Mouse (Mus musculus) thymus, postnatal 36 days (tissue): Measurements from ENCODE around the gene Crybg1.

ENCODE experiments used
- DNase-seq, 2 experiments: peaks; one replicate each; pipeline ENCODE4 v3.0.0; 2022; ENCODE audit warnings: mixed read lengths in 2 of 2

The Crybg1 gene

DNA sequence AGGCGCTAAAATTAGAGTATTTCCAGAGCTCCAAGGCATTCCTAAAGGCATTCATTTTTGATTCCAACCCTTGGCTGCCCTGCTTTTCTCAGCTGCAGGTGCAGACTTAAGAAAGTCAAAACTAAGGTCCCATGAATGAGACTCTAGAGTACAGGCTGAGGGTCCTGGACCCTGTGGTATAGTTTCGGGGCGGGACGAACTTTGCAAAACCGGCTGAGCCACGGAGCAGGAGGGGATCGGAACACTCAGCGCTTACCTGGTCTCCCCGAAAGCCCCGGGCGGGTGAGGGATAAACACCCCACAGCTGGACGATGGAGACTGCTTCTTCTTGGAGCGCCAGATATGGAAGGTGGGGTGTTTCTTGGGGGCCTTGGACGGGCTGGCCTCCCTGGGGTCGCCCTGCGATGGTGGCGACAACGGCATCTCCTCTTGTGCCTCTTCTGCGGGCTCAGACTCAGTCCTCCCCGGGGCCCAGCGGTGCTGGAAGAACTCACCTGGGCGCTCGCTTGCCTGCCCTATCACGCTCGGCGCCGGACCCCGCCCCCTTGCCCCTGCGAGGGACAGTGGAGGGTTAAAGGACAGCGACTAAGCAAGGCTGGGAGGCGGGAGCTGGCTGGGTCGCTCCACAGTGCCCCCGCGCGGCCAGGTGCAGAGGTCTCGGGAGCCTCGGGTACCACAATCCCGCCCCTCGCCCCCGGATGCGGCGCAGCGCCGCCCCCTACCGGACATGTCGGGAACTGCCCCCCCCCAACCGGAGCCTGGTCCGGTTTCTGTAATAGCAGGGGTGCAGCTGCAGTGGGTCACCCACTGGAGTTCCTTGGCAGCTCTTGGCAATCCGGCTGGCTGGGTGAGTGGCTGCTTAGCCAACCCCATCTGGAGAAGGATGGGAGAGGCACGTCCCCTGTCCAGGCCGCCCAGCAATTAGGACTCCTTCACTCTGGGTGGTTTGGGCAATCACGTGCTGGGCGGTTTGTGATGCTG is at the start of gene Crybg1:
Crybg1 (minus strand) TSS at position 517 of the 981 bp plus-strand sequence.
- peak; percentile 64 to 68 for DNase-seq

DNA sequence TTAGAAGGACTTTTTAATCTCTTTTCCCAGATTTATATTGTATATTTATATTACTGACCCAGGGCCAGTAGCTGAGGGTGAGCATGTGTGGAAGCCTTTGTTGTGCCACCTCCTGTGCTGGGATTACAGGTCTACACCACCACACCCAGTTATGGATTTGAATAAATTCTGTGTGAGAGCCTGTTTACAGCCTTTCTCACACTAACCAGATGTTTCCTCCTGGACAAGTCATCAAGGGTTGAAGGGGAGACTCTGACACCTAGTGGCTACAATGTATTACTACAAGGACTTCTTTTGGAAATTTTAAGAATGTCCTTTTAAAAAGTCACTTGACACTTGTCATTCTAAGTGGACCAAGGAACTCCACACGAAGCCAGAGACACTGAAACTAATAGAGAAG is 28.7 kb upstream of the Crybg1 start:
- DNase-seq = no peak

DNA sequence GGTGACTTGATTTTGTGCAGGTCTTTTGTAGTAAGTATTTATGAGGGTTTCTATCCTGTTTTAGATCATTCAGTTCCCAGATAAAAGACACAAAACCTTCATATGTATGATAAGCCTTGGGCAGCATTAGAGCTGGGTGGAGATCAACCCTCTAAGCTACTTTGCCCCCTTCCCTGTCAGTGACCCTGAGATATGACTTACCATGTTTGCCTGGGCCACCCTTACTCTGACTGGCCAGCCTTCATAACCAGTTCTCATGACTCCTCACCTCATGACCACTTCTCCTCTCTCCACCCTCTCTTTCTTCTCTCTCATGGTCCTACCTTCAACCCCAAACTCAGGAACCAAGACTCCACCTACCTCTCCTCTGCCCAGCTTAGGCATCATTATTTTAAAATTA is 27.9 kb upstream of the Crybg1 start:
- no peak for DNase-seq

- DNase-seq = no peak
Observed at GRCm38 (mm10) chr10:44176120-44176519, 27.5 kb upstream of the Crybg1 start.

DNA sequence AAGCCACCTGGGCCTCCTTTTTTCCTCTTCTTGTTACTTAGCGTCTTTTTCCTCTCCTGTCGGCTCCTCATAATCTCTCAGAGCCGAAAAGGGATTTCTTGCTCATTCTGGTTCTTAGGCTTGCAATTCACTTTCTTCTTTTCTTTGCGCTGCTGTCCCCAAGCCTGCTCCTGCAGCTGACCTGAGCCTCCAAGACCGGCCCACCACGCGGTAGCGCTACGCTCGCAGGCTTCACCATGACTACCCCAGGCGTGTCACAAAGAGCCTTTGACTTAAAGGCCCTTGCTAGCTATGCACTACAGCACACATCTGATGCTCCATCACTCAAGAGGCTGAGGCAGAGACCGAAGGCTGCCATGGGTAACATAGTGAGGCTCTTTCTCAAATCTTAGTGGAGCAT is 21.5 kb upstream of the Crybg1 start:
- no peak for DNase-seq

DNA sequence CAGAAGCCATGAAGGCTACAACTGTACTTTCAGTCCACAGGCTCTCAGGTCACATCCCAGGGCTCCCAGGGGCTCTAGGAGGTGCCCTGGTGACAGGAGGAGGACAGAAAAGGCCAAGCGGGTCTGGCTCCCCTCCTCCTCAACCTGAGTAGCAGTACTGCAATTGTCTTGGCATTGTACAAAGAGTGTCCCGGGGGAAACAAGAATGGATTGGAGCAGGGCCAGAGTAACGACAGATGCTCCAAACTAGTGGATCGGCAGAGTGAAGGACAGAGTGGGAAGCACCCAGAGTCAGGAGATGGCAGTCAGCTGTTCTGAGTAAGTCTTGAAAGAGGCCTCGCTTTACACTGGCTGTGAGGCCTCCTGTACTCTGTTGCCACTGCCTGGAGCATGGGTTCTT is 18.4 kb upstream of the Crybg1 start:
- DNase-seq = no peak

GRCm38 (mm10) chr10:44164258-44164975 is 15.8 kb upstream of the Crybg1 start:
- no peak for DNase-seq

- DNase-seq = no peak
Observed at GRCm38 (mm10) chr10:44163028-44163427, 14.4 kb upstream of the Crybg1 start.

GRCm38 (mm10) chr10:44160150-44160549 is 11.5 kb upstream of the Crybg1 start:
- no peak for DNase-seq

DNA sequence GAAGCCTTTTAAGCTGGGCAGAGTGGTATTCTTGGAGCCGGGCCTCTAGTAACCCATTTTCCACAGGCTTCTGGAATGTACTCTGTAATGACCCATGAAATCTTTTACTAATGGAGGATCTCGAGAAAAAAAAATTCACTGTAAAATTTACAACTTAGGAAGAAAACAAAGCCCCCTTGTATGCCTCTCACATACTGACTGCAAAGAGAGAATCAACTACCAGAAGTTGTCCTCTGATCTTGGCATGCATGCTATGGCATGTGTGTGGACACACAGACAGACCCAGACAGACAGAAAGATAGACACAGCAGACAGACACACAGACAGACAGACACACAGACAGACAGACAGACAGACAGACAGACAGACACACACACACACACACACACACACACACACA is 8.8 kb upstream of the Crybg1 start:
- no peak for DNase-seq

- DNase-seq = no peak
Observed at GRCm38 (mm10) chr10:44150501-44150900, 1.8 kb upstream of the Crybg1 start.

GRCm38 (mm10) chr10:44143401-44143800 is 5.3 kb downstream of the Crybg1 start:
- no peak for DNase-seq

DNA sequence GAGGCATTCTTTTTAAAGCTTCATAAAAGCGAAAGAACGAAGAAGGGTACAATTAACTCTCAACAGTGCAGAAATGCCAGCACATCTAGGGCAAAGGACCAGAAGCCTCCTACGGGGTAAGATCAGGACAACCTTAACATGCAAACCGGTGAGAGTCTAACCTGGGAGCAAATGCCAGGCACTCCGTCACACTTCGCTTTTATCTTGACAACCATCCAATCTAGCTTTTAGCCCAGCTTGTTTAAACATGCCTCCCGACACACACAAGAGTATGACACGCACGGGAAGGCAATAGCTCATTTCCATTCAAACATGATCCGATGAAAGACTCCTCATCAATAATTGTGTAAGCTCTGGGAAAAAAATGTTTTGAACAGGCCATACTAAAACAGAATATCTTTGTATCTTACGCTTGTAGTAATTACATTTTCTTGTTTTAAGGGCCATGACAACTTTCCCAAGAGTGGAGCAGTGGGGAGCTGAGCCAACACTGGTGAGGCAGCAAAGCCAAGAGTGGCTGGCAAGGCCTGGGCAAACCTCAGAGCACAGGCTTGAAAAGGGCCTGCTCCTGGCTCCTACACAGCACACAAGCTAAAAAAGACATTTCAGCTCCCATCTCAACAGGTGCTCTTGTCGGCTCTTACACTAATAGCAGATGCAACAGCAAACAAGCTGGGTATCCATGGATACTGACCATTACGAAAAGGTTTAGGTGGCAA is 10.4 kb downstream of the Crybg1 start:
- no peak for DNase-seq

GRCm38 (mm10) chr10:44126047-44126446 is 22.6 kb downstream of the Crybg1 start:
- DNase-seq = no peak

- DNase-seq = no peak
Observed at GRCm38 (mm10) chr10:44124400-44124933, 24.2 kb downstream of the Crybg1 start.

- no peak for DNase-seq
Observed at GRCm38 (mm10) chr10:44118616-44119015, 30.0 kb downstream of the Crybg1 start.

DNA sequence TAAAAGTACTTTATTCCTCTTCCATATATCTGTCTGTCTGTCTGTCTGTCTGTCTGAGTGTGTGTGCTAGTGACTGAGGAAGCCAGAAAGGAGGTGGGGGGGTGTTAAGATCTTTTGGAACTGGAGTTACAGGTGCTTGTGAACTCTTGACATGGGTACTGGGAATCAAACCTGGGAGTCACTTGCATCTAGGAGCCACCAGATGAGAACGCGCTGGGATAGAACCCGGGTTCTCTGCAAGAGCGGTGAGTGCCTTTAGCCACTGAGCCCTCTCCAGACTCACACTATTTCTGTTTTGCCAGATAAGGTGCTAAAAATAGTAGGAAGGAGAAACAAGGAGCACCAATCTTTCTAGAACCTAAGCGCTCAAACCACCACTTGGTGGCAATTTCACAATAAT is 31.9 kb downstream of the Crybg1 start:
- DNase-seq = no peak

DNA sequence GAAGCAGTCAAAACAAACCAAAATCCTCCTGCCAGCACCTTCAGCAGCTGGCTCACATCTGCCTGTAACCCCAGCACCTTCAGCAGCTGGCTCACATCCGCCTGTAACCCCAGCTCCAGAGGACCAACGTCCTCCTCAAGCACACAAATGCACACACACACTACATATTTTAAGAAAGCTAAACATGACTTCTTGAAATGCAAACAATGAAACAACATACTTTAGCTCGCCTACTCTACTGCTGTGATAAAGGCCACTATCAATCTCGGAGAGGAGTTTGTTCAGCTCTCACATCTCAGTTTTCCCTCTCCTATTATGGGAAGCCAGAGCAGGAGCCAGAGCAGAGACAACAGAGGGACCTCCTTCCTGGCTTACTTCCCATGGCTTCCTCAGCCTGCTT is 34.0 kb downstream of the Crybg1 start:
- DNase-seq = no peak

GRCm38 (mm10) chr10:44112005-44112675 is 36.5 kb downstream of the Crybg1 start:
- DNase-seq = no peak

- no peak for DNase-seq
Observed at GRCm38 (mm10) chr10:44111168-44111567, 37.5 kb downstream of the Crybg1 start.

DNA sequence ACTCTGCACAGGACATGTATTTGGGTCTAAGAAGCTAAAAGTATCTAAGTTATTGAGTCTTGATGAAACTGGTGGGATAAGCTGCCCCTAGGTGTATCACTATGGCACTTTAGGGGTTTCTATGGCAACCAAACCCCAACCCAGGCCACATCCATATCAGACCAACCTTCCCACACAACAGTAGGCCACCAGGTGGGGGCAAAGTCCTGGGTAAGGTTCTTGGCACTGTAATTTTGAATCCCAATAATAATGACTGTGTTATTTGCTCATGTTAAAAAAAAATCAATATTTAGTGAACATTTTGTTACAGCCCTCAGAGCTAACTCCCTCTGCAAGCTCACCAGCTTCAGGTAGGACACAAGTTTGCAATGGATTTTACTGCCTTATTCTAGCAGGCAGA is 38.2 kb downstream of the Crybg1 start:
- no peak for DNase-seq

DNA sequence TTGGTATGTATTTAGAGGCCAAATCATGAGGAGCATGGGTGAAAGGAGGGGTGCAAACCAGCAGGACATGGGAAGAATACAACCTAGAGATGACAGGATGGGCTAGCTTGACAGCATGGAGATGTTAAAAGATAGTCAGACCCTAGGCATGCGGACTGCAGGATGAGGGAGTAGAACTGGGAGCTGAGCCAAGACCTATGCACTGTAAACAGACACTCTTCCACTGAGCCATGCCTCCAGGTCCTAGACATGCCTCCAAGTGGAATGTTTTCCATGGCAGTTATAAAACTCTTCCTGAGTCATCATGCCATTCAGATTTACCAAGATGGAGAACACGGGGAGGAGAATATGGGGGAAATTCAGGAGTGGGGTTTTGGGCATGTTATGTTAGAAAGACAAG is 53.9 kb downstream of the Crybg1 start:
- DNase-seq = no peak
